Mouse (Mus musculus) gastrocnemius, adult 2 months (tissue): ENCODE data around the gene Krtcap3. TPM values are rescaled to one million over a fixed set of nuclear protein-coding genes. Genes with fewer than 3 reads are reported as not detected.

Experiments
- DNase-seq: peaks from one replicate; pipeline ENCODE4 v3.0.0; 2022
- H3K27ac ChIP-seq: fragments of 200-600 bp; 2 replicates; pipeline ENCODE4 v1.8.1; 2022; ENCODE audit warnings: mild to moderate bottlenecking
- H3K4me3 ChIP-seq: fragments of 200-600 bp; 2 replicates; pipeline ENCODE4 v1.8.1; 2022; ENCODE audit warnings: mild to moderate bottlenecking, moderate library complexity
- CTCF ChIP-seq: fragments of 200-600 bp; IDR thresholded peaks from 2 replicates; pipeline ENCODE4 v1.8.1; 2022; ENCODE audit warnings: antibody characterized with exemption, mild to moderate bottlenecking, moderate library complexity
- intact Hi-C: fragments of 180-260 bp; cut with DNase I; formaldehyde crosslinking; loops from one replicate; pipeline ENCODE4 v1.15.1; 2025
- total RNA-seq, 2 experiments: library from RNA; stranded (reverse); gene quantifications; 2 replicates each; pipeline ENCODE4 v1.2.3; 2021

Krtcap3 gene
- total RNA-seq, 2 experiments from 2014 or later, result 1.5 to 2.0 TPM

DNA sequence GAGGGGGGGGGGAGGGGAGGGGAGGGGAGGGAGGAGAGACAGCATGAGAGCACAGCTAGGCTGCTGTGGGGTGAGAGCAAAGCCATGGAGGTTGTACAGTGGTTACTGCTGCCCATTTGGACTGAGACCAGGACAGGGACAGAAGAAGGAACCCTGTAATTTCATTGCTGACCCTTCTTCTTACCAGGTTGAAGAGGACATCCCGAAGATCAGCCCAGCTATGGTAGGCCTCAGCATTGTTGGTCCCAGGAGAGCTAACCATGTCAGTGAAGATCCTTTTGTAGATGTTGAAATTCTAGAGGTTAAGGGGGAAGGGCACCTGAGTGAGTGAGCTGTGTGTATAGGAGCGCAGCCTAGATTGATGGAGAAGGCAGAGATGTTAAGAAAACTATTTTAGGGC, 3.9 kb downstream of the Krtcap3 start:
- Histone ChIP-seq H3K27ac (peak overlapping the region; percentile 81), H3K4me3 (no peak overlapping the region)
- TF ChIP-seq CTCF, result no peak
- DNase-seq, result no peak
- intact Hi-C loops, result no loop called here

DNA sequence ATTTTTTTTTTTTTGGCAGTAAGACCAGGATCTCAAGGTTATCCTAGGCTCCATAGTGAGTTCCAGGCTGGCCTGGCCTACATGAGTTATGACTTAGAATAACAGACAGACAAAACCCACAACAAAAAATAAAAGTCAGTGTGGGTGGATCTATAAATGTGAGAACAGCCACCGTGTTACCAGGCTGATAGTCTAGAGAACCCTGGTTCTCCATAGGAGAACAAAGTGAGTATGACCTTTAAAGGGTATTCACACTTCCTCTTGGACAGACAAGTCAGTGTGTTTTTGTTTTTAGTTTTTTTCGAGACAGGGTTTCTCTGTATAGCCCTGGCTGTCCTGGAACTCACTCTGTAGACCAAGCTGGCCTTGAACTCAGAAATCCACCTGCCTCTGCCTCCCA, 4.5 kb downstream of the Krtcap3 start:
- no peak for TF ChIP-seq CTCF
- no peak overlapping the region for H3K4me3 ChIP-seq
- intact Hi-C loops, result no loop called here
- DNase-seq, result no peak
- H3K27ac ChIP-seq, result no peak overlapping the region

DNA sequence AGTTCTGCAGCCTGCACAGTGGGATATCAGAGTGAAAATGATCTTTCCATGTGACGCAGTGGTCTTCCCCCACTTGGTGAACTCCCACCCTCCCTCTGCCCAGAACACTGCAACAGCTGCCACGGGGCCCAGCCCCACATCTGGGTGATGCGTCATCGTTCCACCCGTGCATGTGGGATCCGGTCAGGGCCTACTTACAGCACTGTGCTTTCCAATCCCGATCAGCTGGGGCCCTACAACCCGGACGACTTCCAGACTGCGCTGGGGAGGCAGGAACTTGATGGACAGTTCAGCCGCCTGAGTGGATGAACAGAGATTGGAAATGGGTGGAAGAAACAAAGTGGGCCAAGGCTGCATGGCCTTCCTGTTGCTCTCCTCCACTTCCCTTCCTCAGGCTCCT, 6.1 kb downstream of the Krtcap3 start:
- Histone ChIP-seq H3K27ac (peak overlapping the region; percentile 32; the same call in 1 of the 2 replicates), H3K4me3 (no peak overlapping the region)
- TF ChIP-seq CTCF, result no peak
- peak; percentile 53 for DNase-seq
- intact Hi-C loops, result no loop called here

GRCm38 (mm10) chr5:31266101-31266500, 14.6 kb downstream of the Krtcap3 start:
- no peak overlapping the region for H3K27ac ChIP-seq
- no peak overlapping the region for H3K4me3 ChIP-seq
- intact Hi-C loops, result no loop called here
- TF ChIP-seq CTCF, result no peak
- DNase-seq, result peak; percentile 62

DNA sequence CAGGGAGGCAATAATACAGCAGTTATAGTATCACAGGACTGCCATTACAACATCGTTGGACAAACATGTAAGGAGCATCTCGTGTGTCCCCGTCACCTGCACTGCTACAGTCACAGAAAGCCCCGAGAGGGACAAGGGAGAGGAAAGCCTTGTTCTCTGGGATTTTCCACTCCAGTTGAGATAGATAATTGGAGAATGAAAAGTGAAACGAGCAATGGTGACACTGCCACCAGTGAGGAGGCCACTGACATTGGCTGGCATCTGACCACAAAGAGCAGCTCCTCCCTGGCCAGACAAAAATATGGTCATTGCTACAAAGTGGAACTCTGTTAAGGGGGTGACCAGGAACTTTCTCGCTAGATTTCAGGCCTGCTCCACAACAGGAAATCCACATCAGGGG, 16.2 kb downstream of the Krtcap3 start:
- no peak overlapping the region for H3K27ac ChIP-seq
- no peak overlapping the region for H3K4me3 ChIP-seq
- no peak for TF ChIP-seq CTCF
- no peak for DNase-seq
- intact Hi-C loops, result no loop called here

GRCm38 (mm10) chr5:31273018-31273417, 21.5 kb downstream of the Krtcap3 start:
- intact Hi-C loops, result no loop called here

GRCm38 (mm10) chr5:31279245-31279988, 27.9 kb downstream of the Krtcap3 start:
- no peak overlapping the region for H3K27ac ChIP-seq
- no peak for DNase-seq
- TF ChIP-seq CTCF, result no peak
- no peak overlapping the region for H3K4me3 ChIP-seq
- intact Hi-C loops, result no loop called here

More at GRCm38 (mm10) chr5:31273018-31273417, 21.5 kb downstream of the Krtcap3 start:
- Histone ChIP-seq H3K27ac (no peak overlapping the region), H3K4me3 (no peak overlapping the region)
- DNase-seq, result no peak
- no peak for TF ChIP-seq CTCF

DNA sequence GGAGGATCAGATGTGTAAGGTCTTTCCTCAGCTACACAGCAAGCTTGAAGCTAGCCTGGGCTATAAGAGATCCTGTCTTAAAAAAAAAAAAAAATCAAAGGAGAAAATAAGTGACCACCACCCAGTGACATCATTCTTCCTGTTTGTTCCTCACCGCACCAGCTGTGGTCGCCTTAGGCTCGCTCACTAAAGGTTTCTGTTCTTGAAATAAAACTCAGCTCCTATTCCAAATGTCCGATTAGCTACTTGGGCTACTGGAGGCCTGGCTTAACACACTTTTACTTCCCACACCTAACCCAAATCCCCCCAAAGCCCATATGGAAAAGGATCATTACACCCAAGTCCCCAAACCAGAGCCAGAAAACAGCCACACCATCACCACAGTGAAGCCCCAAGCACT, 36.7 kb downstream of the Krtcap3 start:
- Histone ChIP-seq H3K27ac (peak overlapping the region; percentile 63), H3K4me3 (no peak overlapping the region)
- no peak for DNase-seq
- no peak for TF ChIP-seq CTCF
- intact Hi-C loops, result no loop called here

DNA sequence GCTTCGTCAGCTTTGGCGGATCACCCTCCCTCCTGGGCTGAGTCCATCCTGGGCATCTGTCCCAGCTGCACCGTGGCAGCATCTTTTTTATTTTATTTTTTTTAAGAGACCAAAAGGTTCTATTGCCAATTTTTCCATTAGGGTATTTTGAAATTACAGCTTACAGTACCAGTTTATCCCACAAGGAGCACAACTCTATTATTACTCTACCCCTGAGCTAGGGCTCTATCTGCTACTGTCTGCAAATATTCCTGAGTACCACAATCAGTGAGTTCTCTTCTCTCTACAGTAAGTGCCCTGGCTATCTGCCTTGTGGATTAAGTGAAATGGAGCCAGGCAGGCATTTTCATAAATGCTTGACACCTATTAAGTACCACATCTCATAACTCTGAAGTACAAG, 37.2 kb downstream of the Krtcap3 start:
- Histone ChIP-seq H3K27ac (peak overlapping the region; percentile 63), H3K4me3 (no peak overlapping the region)
- no peak for TF ChIP-seq CTCF
- intact Hi-C loops, result no loop called here
- no peak for DNase-seq

- no peak for DNase-seq
- H3K4me3 ChIP-seq, result no peak overlapping the region
- H3K27ac ChIP-seq, result no peak overlapping the region
- intact Hi-C loops, result loop anchor here (2.0 to 10.0 kb wide), 2 partner anchors 49 to 245 kb away; partner anchors contain the start of genes Atraid, Gm9970, Nrbp1 and Slc5a6
- no peak for TF ChIP-seq CTCF
Measured at GRCm38 (mm10) chr5:31289626-31290230, 38.2 kb downstream of the Krtcap3 start.

DNA sequence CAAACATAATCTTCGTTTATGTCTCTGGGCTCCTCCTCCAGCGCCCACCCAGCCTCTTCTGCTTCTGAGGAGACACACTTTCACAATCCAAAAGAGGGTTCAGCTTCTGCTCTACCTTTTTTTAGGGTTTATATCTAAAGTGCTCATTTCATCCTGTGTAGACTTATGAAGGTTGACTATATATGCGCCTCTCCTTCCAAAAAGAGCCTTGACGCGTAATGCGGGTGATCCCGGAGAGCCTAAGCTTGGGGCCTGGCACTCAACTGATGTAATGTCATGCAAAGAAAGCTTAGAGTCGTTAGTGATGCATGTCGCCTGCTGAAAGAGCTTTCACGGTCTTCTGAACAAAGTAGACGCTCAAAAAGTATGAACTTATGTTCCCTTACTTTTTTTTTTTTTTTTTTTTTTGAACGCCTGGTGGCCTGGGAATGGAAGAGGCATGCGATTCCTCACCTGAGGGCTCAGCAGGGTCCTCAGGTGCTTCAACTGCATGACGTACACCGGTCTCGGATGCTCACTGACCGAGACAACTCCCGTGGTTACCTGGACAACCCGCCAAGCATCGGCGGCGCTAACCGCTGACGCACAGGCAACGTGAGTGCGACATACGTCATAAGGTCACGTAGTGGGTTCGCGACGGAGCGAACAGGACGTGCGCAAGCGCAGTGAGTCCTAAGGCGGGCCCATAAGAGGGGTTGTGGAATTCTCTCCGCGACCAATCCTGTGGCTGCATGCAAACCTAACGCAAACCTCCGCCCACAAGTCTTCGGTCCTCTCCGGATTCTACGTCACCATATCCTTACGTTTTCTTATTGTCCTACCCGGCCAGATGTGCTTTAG, 39.2 kb downstream of the Krtcap3 start, which contains the start of gene Ift172:
TSS of gene Ift172 (minus strand) at position 596 of the 840 bp plus-strand sequence.
- peak within 1 kb of the TSS; percentile 94 for H3K27ac ChIP-seq
- DNase-seq, result peak; percentile 98
- TF ChIP-seq CTCF, result no peak
- intact Hi-C loops, result loop anchor here (2.0 to 10.0 kb wide), 2 partner anchors 50 to 246 kb away; partner anchors contain the start of genes Atraid, Gm9970, Nrbp1 and Slc5a6
- peak within 1 kb of the TSS; percentile 80 for H3K4me3 ChIP-seq

- peak overlapping the region; percentile 80 for H3K4me3 ChIP-seq
- no peak for DNase-seq
- no peak for TF ChIP-seq CTCF
Measured at GRCm38 (mm10) chr5:31291361-31291688, 39.8 kb downstream of the Krtcap3 start.

More at GRCm38 (mm10) chr5:31291361-31291688, 39.8 kb downstream of the Krtcap3 start:
- H3K27ac ChIP-seq, result peak overlapping the region; percentile 94
- intact Hi-C loops, result loop anchor here (2.0 to 10.0 kb wide), 2 partner anchors 51 to 247 kb away; partner anchors contain the start of genes Atraid, Gm9970, Nrbp1 and Slc5a6
